19 mouse cellular contexts compared by ENCODE assay signal in genomic region chr15:12663351-12663750, GRCm38 (mm10).
"Had no signal": no experiment of that assay in that cellular context is flagged by ENCODE, and none has a peak within 500 bp of the region (broad histone marks: within the 10 kb centered on the region; RNA-seq: fewer than 3 reads in every experiment).

No protein-coding gene starts in this region.

- H3K36me3 ChIP-seq: midbrain, embryonic 10.5 days; midbrain, embryonic 13.5 days; neural tube, embryonic 13.5 days; neural tube, embryonic 15.5 days had no signal

- H3K4me1 ChIP-seq: neural tube, embryonic 13.5 days; neural tube, embryonic 15.5 days had no signal

- H3K9me3 ChIP-seq: midbrain, embryonic 10.5 days; neural tube, embryonic 13.5 days; neural tube, embryonic 15.5 days had no signal

- H3K4me2 ChIP-seq: lung, embryonic 14.5 days; midbrain, embryonic 13.5 days; neural tube, embryonic 13.5 days; neural tube, embryonic 15.5 days had no signal

- H3K4me3 ChIP-seq: midbrain, embryonic 10.5 days; midbrain, embryonic 13.5 days; myocyte; neural tube, embryonic 13.5 days; neural tube, embryonic 15.5 days had no signal

- H3K9ac ChIP-seq: liver, embryonic 14.5 days; lung, embryonic 14.5 days; midbrain, embryonic 13.5 days; neural tube, embryonic 13.5 days; neural tube, embryonic 15.5 days had no signal

- H3K27me3 ChIP-seq: midbrain, embryonic 13.5 days; neural tube, embryonic 13.5 days; neural tube, embryonic 15.5 days had no signal

- H3K27ac ChIP-seq: liver, embryonic 14.5 days; midbrain, embryonic 10.5 days; midbrain, embryonic 13.5 days; neural tube, embryonic 13.5 days; neural tube, embryonic 15.5 days had no signal

- DNase-seq: lung, adult 18-20 months; lung, embryonic 14.5 days; lung, postnatal 10 days; lung, postnatal 4 days; retina, postnatal 1 day; right cerebral cortex, adult 18-20 months; right cerebral cortex, postnatal 25 days; right cerebral cortex, postnatal 4 days; spleen, adult 18-20 months; thymus, adult 18-20 months; thymus, postnatal 14 days; thymus, postnatal 36 days had no signal

- ATAC-seq: midbrain, embryonic 13.5 days; midbrain, embryonic 16.5 days had no signal
